Mouse (Mus musculus) left cerebral cortex, adult 8-10 months (tissue): ENCODE data around the gene Ylpm1. TPM values are rescaled to one million over a fixed set of nuclear protein-coding genes. Genes with fewer than 3 reads are reported as not detected.

Experiments
- DNase-seq, 2 experiments: peaks; one replicate each; pipeline ENCODE4 v3.0.0; 2022; ENCODE audit warnings: low spot score in 2 of 2
- total RNA-seq, 4 experiments: library from RNA; stranded (reverse); gene quantifications; 2 replicates each; pipeline ENCODE4 v1.2.4; 2022

Gene Ylpm1
- total RNA-seq, 4 experiments from 2014 or later: 104 to 115 (median 108) TPM

GRCm38 (mm10) chr12:85109426-85109825 is 113.3 kb downstream of the Ylpm1 start:
- no peak for DNase-seq

GRCm38 (mm10) chr12:85110011-85110697 is 114.0 kb downstream of the Ylpm1 start:
- DNase-seq: no peak

DNA sequence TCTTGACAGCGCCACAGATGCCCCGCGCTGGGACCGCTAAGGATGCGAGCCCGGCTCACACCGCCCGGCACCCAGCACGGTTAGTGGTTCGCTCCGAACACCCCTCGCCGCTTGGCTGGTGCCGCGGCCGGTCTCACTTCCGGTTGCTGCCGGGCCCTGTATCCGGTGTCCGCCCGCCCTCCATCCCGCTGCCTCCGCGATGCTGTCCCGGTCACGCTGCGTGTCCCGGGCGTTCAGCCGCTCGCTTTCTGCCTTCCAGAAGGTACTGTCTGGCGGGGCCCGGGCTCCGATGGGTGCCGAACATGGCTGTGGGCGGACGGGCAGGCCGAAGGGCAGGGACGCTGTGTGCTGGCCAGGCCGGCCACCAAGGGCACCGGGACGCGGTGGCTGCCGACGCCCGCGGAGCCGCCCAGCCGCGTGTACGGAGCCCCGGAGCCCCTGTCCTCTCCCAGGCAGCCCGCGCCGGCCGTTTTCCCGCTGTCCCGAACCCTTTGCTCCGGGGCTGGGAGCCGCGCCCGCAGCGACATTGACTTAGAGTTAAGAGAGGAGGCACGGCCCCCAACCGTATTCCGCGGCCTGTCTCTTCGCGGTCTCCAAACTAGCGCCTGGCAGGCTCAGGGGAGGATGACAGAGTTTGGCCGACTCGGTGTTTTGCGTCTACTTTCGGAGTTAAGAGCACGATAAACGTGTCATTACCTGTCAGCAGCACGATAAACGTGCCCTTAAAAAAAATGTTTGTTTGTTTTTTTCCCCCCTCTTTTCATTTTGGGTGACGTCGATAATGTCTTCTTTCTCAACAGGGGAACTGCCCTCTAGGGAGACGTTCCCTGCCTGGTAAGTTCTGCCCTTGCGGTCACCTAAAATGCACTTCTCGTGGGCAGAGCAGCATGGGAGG is 114.8 kb downstream of the Ylpm1 start, which contains the start of the genes Prox2 and Dlst:
Gene Prox2, minus strand, starts transcription at position 62 of the 895 bp plus-strand sequence.
Gene Dlst, plus strand, starts transcription at position 136 of the 895 bp plus-strand sequence.
- DNase-seq: peak; percentile 75 to 85

DNA sequence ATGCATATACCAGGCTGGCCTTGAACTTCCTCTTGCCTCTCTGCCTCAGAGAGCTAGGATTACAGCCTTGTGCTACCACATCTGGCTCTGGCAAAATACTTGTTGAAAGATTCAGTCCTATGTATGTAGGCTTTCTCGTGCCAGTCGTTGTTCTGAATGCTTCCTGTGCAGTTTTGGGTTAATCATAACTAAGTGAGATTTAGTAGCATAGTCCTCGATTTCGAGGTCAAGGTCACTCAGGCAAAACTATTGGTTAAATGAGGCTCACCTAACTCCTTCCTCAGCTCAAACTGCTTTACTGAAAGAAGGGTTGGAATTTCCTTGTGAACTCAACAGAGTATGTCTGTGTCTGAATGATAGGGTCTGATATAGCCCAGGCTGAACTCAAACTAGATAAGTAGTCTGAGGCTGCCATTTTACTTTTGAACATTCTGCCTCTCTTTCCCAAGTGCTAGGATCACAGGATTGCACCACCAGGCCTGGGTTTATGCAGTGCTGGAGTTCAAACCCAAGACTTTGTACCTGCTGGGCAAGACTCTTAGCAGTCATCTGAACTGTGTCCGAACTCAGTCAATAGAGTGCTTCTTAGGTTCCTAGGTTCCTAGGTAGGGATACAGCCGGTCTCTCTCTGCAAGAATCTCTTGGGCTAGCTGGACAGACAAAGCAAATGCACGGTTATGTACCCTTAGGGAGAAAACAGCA is 116.6 kb downstream of the Ylpm1 start:
- DNase-seq: no peak

GRCm38 (mm10) chr12:85113337-85113736 is 117.2 kb downstream of the Ylpm1 start:
- no peak for DNase-seq

- DNase-seq: no peak
Observed at GRCm38 (mm10) chr12:85113917-85114316, 117.8 kb downstream of the Ylpm1 start.

- DNase-seq: no peak
Observed at GRCm38 (mm10) chr12:85115678-85116077, 119.6 kb downstream of the Ylpm1 start.

Other genes starting within 250 kb of the Ylpm1 start
- gene Npc2, start 223.2 kb upstream of the Ylpm1 start, total RNA-seq: 10 to 100 TPM; 30.5 to 57.3 (median 41.3) TPM
- 10 to 100 TPM; 52.3 to 66.3 (median 60.8) TPM for gene Isca2, start 223.1 kb upstream of the Ylpm1 start, total RNA-seq
- gene Ltbp2, start 119.8 kb upstream of the Ylpm1 start, total RNA-seq: 1 to 10 TPM in 2 of 4 experiments, under 1 TPM in 2; 0.50 to 1.2 (median 0.98) TPM
- 10 to 100 TPM; 29.7 to 39.9 (median 35.4) TPM for gene Fcf1, start 25.4 kb upstream of the Ylpm1 start, total RNA-seq
- gene Arel1, start 25.4 kb upstream of the Ylpm1 start, total RNA-seq: 100 to 1,000 TPM in 3 of 4 experiments, 10 to 100 TPM in 1; 98.1 to 130 (median 120) TPM
- gene Prox2, start 114.4 kb downstream of the Ylpm1 start, total RNA-seq: 1 to 10 TPM; 2.8 to 3.3 (median 3.1) TPM
- gene Dlst, start 114.5 kb downstream of the Ylpm1 start, total RNA-seq: 100 to 1,000 TPM; 140 to 155 (median 152) TPM
- 10 to 100 TPM; 35.0 to 37.6 (median 36.6) TPM for gene Rps6kl1, start 154.9 kb downstream of the Ylpm1 start, total RNA-seq
- 1 to 10 TPM; 2.1 to 4.4 (median 3.1) TPM for gene Pgf, start 181.5 kb downstream of the Ylpm1 start, total RNA-seq
- gene Eif2b2, start 223.2 kb downstream of the Ylpm1 start, total RNA-seq: 10 to 100 TPM; 64.0 to 73.3 (median 68.1) TPM